Mouse (Mus musculus) embryonic facial prominence, embryonic 10.5 days (tissue): ENCODE measurements around the gene Naif1. TPM values are rescaled to one million over a fixed set of nuclear protein-coding genes. Genes with fewer than 3 reads are reported as not detected.
A peak's percentile ranks its signal among the peaks of the same experiment; 100 is the strongest.

Experiments
- DNase-seq: peaks from one replicate; pipeline ENCODE4 v3.0.0-alpha.2; 2017; ENCODE audit warnings: low spot score
- H3K27ac ChIP-seq: fragments of 300-500 bp; sonication (generic); replicated peaks from 2 replicates; pipeline ENCODE4 v1.5.1; 2016; ENCODE audit warnings: mild to moderate bottlenecking
- H3K27me3 ChIP-seq: fragments of 300-500 bp; sonication (generic); replicated peaks from 2 replicates; pipeline ENCODE4 v1.6.1; 2016; ENCODE audit warnings: low read depth, mild to moderate bottlenecking; ENCODE audit not compliant: poor library complexity, severe bottlenecking
- H3K36me3 ChIP-seq: fragments of 300-500 bp; sonication (generic); replicated peaks from 2 replicates; pipeline ENCODE4 v1.6.1; 2016; ENCODE audit warnings: mild to moderate bottlenecking, moderate library complexity
- H3K4me1 ChIP-seq: fragments of 300-500 bp; sonication (generic); 2 replicates; pipeline ENCODE4 v1.6.1; 2016
- H3K4me3 ChIP-seq: fragments of 300-500 bp; sonication (generic); 2 replicates; pipeline ENCODE4 v1.5.1; 2016; ENCODE audit warnings: mild to moderate bottlenecking, moderate library complexity
- H3K9me3 ChIP-seq: fragments of 300-500 bp; sonication (generic); 2 replicates; pipeline ENCODE4 v1.6.1; 2016; ENCODE audit warnings: mild to moderate bottlenecking
- WGBS: fragments of 180-500 bp; shearing (Covaris S2); methylation state at CpG from one replicate; pipeline ENCODE4 v1.1.7; 2016; 5-methylcytosine and 5-hydroxymethylcytosine counted together
- polyA plus RNA-seq: library from polyadenylated mRNA; unstranded; fragments of >200 nt; fragmentation: Nextera tagmentation; extraction: Ambion mirVana; gene quantifications from 2 replicates; pipeline ENCODE4 v1.2.1, GENCODE M21; 2016

Gene Naif1
- polyA plus RNA-seq, 1 experiment from 2014 or later = 6.8 TPM

GRCm38 (mm10) chr2:32450881-32451844 is 906 bp downstream of the Naif1 start, which contains the start of gene Slc25a25:
Slc25a25 (minus strand) TSS chr2:32451445.
- Histone ChIP-seq H3K27me3 (no peaks in the 10 kb centered on the region), H3K27ac (peak within 1 kb of the TSS; percentile 89), H3K4me1 (peaks cover 45% of the 10 kb centered on the region), H3K4me3 (peak within 1 kb of the TSS; percentile 81), H3K36me3 (peaks cover 26% of the 10 kb centered on the region), H3K9me3 (no peaks in the 10 kb centered on the region)
- peak; percentile 98 for DNase-seq
- WGBS = under 1% methylated on average over 103 of the region's 103 CpGs

DNA sequence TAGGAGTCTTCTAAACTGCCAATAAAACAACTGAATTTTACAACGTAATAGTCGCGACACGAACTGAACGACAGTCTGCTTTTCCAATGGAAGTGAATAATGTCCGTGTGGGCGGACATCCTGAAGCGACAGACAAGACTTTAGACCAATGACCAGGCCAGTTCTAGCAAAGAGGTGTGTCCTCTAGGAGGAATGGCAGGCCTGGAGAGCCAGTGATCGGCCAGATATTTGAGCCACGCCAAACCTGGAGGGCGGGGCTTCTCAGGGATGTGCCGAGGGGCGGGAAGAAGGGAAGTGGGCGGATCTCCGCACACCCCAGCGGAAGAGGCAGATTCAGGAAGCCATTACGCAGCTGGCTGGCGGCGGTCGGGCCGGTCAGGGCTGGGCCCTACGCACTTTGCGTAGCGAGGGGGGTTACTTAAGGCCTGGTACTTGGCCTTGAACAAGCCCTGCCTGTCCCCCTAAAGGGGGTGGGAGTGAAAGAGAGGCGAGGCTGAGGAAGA is 1.7 kb downstream of the Naif1 start:
- peak overlapping the region; percentile 81 for H3K4me3 ChIP-seq
- H3K27me3 ChIP-seq = no peaks in the 10 kb centered on the region
- peak; percentile 99 for DNase-seq
- H3K36me3 ChIP-seq = peaks cover 28% of the 10 kb centered on the region
- peaks cover 45% of the 10 kb centered on the region for H3K4me1 ChIP-seq
- under 1% methylated on average over 25 of the region's 25 CpGs for WGBS
- H3K9me3 ChIP-seq = no peaks in the 10 kb centered on the region
- peak overlapping the region; percentile 89 for H3K27ac ChIP-seq

- peaks cover 44% of the 10 kb centered on the region for H3K4me1 ChIP-seq
- H3K36me3 ChIP-seq = peaks cover 24% of the 10 kb centered on the region
- peak overlapping the region; percentile 81 for H3K4me3 ChIP-seq
- 94% methylated on average over 16 of the region's 16 CpGs for WGBS
- no peaks in the 10 kb centered on the region for H3K9me3 ChIP-seq
- no peaks in the 10 kb centered on the region for H3K27me3 ChIP-seq
- peak overlapping the region; percentile 89 for H3K27ac ChIP-seq
- no peak for DNase-seq
Observed at GRCm38 (mm10) chr2:32452441-32452971, 2.2 kb downstream of the Naif1 start.

DNA sequence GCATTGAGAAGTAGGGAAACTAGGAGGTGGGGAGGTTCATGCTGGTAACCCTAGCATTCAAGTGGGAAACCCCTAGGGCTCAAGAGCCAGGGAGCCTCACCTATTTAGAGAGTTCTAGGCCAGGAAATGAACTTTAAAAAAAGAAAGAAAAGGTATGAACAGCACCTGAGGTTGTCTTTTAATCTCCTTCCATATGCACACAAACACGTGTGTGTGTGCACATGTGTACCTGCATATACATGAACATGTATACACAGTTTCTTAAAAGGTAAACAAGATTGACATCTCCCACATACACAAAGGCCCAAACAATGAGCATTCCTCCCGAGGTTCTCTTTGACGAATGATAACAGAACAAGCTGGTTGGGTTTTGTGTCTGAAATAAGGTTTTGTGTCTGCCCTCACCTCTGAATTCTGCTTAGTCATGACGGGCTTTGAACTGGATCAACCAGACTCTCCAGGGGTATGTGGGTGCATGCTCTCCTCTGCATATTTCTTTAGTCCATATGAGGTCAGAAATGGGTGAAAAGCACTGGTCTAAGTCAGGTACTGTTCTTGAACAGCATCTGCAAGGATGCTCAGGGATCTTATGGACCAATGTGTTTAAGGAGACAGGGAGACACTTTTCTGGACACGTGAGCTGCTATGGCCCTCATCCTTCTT is 3.5 kb downstream of the Naif1 start:
- peaks cover 38% of the 10 kb centered on the region for H3K4me1 ChIP-seq
- H3K27ac ChIP-seq = no peak overlapping the region
- peaks cover 22% of the 10 kb centered on the region for H3K36me3 ChIP-seq
- DNase-seq = no peak
- H3K4me3 ChIP-seq = no peak overlapping the region
- WGBS = 87% methylated on average over 5 of the region's 5 CpGs
- no peaks in the 10 kb centered on the region for H3K27me3 ChIP-seq
- no peaks in the 10 kb centered on the region for H3K9me3 ChIP-seq

DNA sequence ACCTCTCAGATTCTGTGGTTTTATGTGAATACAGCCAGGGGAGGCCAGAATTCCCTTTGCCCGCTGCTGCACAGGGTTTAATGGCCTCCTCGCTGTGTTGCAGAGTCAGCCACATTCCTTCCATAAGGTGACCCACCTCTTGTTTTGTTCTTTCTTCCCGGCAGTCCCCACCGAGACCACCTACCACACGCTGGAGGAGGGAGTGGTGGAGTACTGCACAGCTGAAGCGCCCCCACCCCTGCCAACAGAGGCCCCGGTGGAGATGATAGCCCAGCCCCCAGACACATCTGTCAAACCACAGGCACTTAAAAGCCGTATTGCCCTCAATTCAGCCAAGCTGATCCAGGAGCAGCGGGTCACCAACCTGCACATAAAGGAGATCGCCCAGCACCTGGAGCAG is 4.4 kb downstream of the Naif1 start:
- Histone ChIP-seq H3K4me1 (peaks cover 38% of the 10 kb centered on the region), H3K27me3 (no peaks in the 10 kb centered on the region), H3K36me3 (peaks cover 22% of the 10 kb centered on the region), H3K9me3 (no peaks in the 10 kb centered on the region), H3K4me3 (no peak overlapping the region), H3K27ac (no peak overlapping the region; the same call in 1 of the 2 replicates)
- DNase-seq = no peak
- WGBS = 90% methylated on average over 10 of the region's 10 CpGs

GRCm38 (mm10) chr2:32455101-32455500 is 4.8 kb downstream of the Naif1 start:
- WGBS = 93% methylated on average over 8 of the region's 8 CpGs
- H3K9me3 ChIP-seq = no peaks in the 10 kb centered on the region
- no peaks in the 10 kb centered on the region for H3K27me3 ChIP-seq
- H3K27ac ChIP-seq = no peak overlapping the region
- peaks cover 22% of the 10 kb centered on the region for H3K36me3 ChIP-seq
- H3K4me3 ChIP-seq = no peak overlapping the region
- DNase-seq = no peak
- peaks cover 33% of the 10 kb centered on the region for H3K4me1 ChIP-seq

GRCm38 (mm10) chr2:32458300-32458699 is 8.0 kb downstream of the Naif1 start:
- H3K27ac ChIP-seq = no peak overlapping the region
- no peak for DNase-seq
- WGBS = 88% methylated on average over 2 of the region's 2 CpGs
- H3K36me3 ChIP-seq = peaks cover 22% of the 10 kb centered on the region
- peaks cover 15% of the 10 kb centered on the region for H3K4me1 ChIP-seq
- no peak overlapping the region for H3K4me3 ChIP-seq
- no peaks in the 10 kb centered on the region for H3K27me3 ChIP-seq
- no peaks in the 10 kb centered on the region for H3K9me3 ChIP-seq

GRCm38 (mm10) chr2:32459657-32460056 is 9.4 kb downstream of the Naif1 start:
- peaks cover 20% of the 10 kb centered on the region for H3K36me3 ChIP-seq
- no peaks in the 10 kb centered on the region for H3K9me3 ChIP-seq
- H3K4me3 ChIP-seq = no peak overlapping the region
- no peak for DNase-seq
- peaks cover 10% of the 10 kb centered on the region for H3K4me1 ChIP-seq
- WGBS = 95% methylated on average over 2 of the region's 2 CpGs
- no peaks in the 10 kb centered on the region for H3K27me3 ChIP-seq
- no peak overlapping the region for H3K27ac ChIP-seq

DNA sequence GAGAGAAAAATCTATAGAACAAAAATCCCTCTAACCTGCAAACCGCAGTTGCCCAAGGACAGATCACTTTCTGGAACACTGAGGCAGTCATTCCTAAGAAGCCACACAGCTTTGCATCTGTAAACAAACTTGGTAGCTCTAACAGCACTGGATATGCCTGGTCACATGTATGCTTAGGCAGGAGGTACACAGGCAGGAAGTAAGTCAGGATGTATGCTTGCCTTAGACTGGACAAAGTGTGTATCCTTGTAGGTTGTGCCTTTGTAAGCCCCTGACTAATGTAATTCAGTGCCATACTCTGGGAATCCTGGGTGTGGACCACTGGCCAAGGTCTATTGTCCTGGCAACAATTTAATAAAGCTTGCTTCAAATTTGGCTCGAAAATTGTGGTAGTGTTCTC is 13.5 kb downstream of the Naif1 start:
- DNase-seq = no peak
- no peak overlapping the region for H3K27ac ChIP-seq
- H3K4me1 ChIP-seq = peaks cover 9% of the 10 kb centered on the region
- H3K9me3 ChIP-seq = no peaks in the 10 kb centered on the region
- H3K36me3 ChIP-seq = no peaks in the 10 kb centered on the region
- no peaks in the 10 kb centered on the region for H3K27me3 ChIP-seq
- H3K4me3 ChIP-seq = no peak overlapping the region
- WGBS = 75% methylated on average over 2 of the region's 2 CpGs

- no peaks in the 10 kb centered on the region for H3K9me3 ChIP-seq
- no peaks in the 10 kb centered on the region for H3K36me3 ChIP-seq
- no peak overlapping the region for H3K27ac ChIP-seq
- peaks cover 9% of the 10 kb centered on the region for H3K4me1 ChIP-seq
- no peaks in the 10 kb centered on the region for H3K27me3 ChIP-seq
- H3K4me3 ChIP-seq = no peak overlapping the region
- DNase-seq = no peak
- 82% methylated on average over 6 of the region's 6 CpGs for WGBS
Observed at GRCm38 (mm10) chr2:32464212-32464891, 14.1 kb downstream of the Naif1 start.

DNA sequence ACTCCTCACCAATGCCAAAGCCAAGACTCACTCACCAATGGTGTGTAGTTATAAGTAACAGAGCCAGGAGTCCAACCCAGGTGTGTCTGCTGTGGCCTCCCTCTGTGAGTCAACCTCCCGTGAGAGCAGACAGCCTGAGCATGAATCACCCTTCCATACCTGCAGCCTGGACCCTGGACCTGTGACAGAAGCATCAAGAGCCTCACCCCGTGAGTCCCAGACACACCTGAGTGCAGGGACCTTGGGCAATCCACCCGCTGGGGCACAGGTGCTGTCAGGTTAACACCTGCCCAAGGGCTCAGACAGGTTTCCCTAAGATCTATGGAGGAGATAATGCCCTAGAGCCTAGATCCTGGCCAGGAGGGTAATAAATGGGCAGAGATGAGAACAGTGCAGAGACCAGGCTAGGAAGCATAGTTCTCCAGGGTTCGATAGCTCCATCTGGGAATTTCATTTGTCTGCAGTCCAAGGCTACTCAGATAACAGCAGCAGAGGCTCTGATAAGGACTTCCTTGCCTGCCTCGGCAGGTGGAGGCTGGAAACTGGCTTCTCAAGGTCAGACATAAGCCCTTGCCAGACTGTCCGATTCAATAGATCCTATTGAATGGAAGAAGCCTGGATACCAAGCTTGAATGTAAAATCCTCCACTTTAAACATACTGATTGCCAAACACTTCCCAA is 20.9 kb downstream of the Naif1 start:
- Histone ChIP-seq H3K4me3 (no peak overlapping the region), H3K27ac (no peak overlapping the region), H3K9me3 (peaks cover 4% of the 10 kb centered on the region; the same call in 1 of the 2 replicates), H3K36me3 (no peaks in the 10 kb centered on the region), H3K4me1 (0 out of 2 replicates have a peak, but pooled peaks cover 3% of the 10 kb centered on the region), H3K27me3 (no peaks in the 10 kb centered on the region)
- 90% methylated on average over 6 of the region's 6 CpGs for WGBS
- no peak for DNase-seq
